In genomic region chr12:16994291-16994690, GRCm38 (mm10) we compare ENCODE assay signal across 35 mouse cellular contexts. TPM values are rescaled to one million over a fixed set of nuclear protein-coding genes. Genes with fewer than 3 reads are reported as not detected.
"Had no signal": no experiment of that assay in that cellular context is flagged by ENCODE, and none has a peak within 500 bp of the region (broad histone marks: within the 10 kb centered on the region; RNA-seq: fewer than 3 reads in every experiment).

No protein-coding gene starts in this region.

- DNase-seq: left cerebral cortex, postnatal 4 days; liver; liver, embryonic 13.5 days; liver, postnatal 0 days; lung, adult 18-20 months; lung, adult 2 months; lung, embryonic 14.5 days; lung, postnatal 10 days; lung, postnatal 14 days; lung, postnatal 36 days; lung, postnatal 4 days; midbrain, embryonic 14.5 days had no signal

- H3K4me3 ChIP-seq: left cerebral cortex, adult 2 months; limb, embryonic 10.5 days; limb, embryonic 12.5 days; limb, embryonic 13.5 days; limb, embryonic 15.5 days; liver, embryonic 12.5 days; liver, embryonic 13.5 days; liver, embryonic 15.5 days; lung, embryonic 15.5 days; midbrain, embryonic 10.5 days; midbrain, embryonic 12.5 days; midbrain, embryonic 13.5 days; midbrain, embryonic 15.5 days; myocyte; neural tube, embryonic 12.5 days; neural tube, embryonic 13.5 days had no signal

- H3K9me3 ChIP-seq: limb, embryonic 10.5 days; limb, embryonic 12.5 days; limb, embryonic 13.5 days; limb, embryonic 15.5 days; liver, embryonic 12.5 days; liver, embryonic 13.5 days; liver, embryonic 15.5 days; lung, embryonic 15.5 days; midbrain, embryonic 10.5 days; midbrain, embryonic 12.5 days; midbrain, embryonic 13.5 days; midbrain, embryonic 15.5 days; neural tube, embryonic 12.5 days; neural tube, embryonic 13.5 days had no signal

- H3K4me2 ChIP-seq: limb, embryonic 12.5 days; limb, embryonic 13.5 days; limb, embryonic 15.5 days; liver, embryonic 11.5 days; liver, embryonic 12.5 days; liver, embryonic 13.5 days; liver, embryonic 15.5 days; lung, embryonic 14.5 days; lung, embryonic 15.5 days; midbrain, embryonic 12.5 days; midbrain, embryonic 13.5 days; midbrain, embryonic 15.5 days; neural tube, embryonic 12.5 days; neural tube, embryonic 13.5 days had no signal

- H3K27ac ChIP-seq: left cerebral cortex, adult 2 months; limb, embryonic 10.5 days; limb, embryonic 12.5 days; limb, embryonic 13.5 days; limb, embryonic 15.5 days; liver, embryonic 12.5 days; liver, embryonic 13.5 days; liver, embryonic 14.5 days; liver, embryonic 15.5 days; lung, embryonic 15.5 days; macrophage; midbrain, embryonic 10.5 days; midbrain, embryonic 12.5 days; midbrain, embryonic 13.5 days; midbrain, embryonic 15.5 days; neural tube, embryonic 12.5 days; neural tube, embryonic 13.5 days had no signal

- H3K9ac ChIP-seq: limb, embryonic 12.5 days; limb, embryonic 13.5 days; limb, embryonic 15.5 days; liver, embryonic 12.5 days; liver, embryonic 13.5 days; liver, embryonic 14.5 days; liver, embryonic 15.5 days; liver, postnatal 0 days; lung, embryonic 14.5 days; lung, embryonic 15.5 days; midbrain, embryonic 12.5 days; midbrain, embryonic 13.5 days; midbrain, embryonic 15.5 days; neural tube, embryonic 12.5 days; neural tube, embryonic 13.5 days had no signal

- H3K36me3 ChIP-seq: lung, embryonic 15.5 days; midbrain, embryonic 12.5 days; midbrain, embryonic 15.5 days had no signal

- ATAC-seq: liver, embryonic 12.5 days; liver, postnatal 0 days; lung, postnatal 0 days; midbrain, embryonic 13.5 days; midbrain, embryonic 15.5 days had no signal

RNA-seq across cellular contexts. Expression of gene 2410004P03Rik, which starts 17.2 kb away (rescaled TPM):
- total RNA-seq: liver, adult 2 months; megakaryocyte-erythroid progenitor cell, adult 5-6 weeks; monocyte, adult 5-6 weeks had no signal
- polyA plus RNA-seq: liver, adult 2 months; liver, embryonic 12.5 days; liver, embryonic 15.5 days; liver, embryonic 16.5 days had no signal
